Mouse (Mus musculus) hindbrain, embryonic 15.5 days (tissue): Measurements from ENCODE around the gene Eif1b. TPM values are rescaled to one million over a fixed set of nuclear protein-coding genes. Genes with fewer than 3 reads are reported as not detected.

Source experiments
- ATAC-seq: fragments of 200-750 bp; cut with Nextera tagmentation; 2 replicates; pipeline ENCODE4 v1.8.0; 2017; ENCODE audit warnings: low read depth, moderate number of reproducible peaks, moderate TSS enrichment; ENCODE audit not compliant: low FRiP score
- H3K27ac ChIP-seq: fragments of 300-500 bp; sonication (generic); replicated peaks from 2 replicates; pipeline ENCODE4 v1.5.1; 2015; ENCODE audit warnings: mild to moderate bottlenecking, inconsistent platforms
- H3K27me3 ChIP-seq: fragments of 300-500 bp; sonication (generic); 2 replicates; pipeline ENCODE4 v1.6.1; 2015; ENCODE audit warnings: control low read depth, inconsistent platforms
- H3K36me3 ChIP-seq: fragments of 300-500 bp; sonication (generic); 2 replicates; pipeline ENCODE4 v1.6.1; 2015; ENCODE audit warnings: control low read depth, inconsistent platforms
- H3K4me1 ChIP-seq: fragments of 300-500 bp; sonication (generic); replicated peaks from 2 replicates; pipeline ENCODE4 v1.6.1; 2015; ENCODE audit warnings: control low read depth, inconsistent platforms
- H3K4me2 ChIP-seq: fragments of 300-500 bp; sonication (generic); 2 replicates; pipeline ENCODE4 v1.6.1; 2015; ENCODE audit warnings: moderate library complexity, mild to moderate bottlenecking, inconsistent platforms
- H3K4me3 ChIP-seq: fragments of 300-500 bp; sonication (generic); 2 replicates; pipeline ENCODE4 v1.5.1; 2015; ENCODE audit warnings: mild to moderate bottlenecking, inconsistent platforms
- H3K9ac ChIP-seq: fragments of 300-500 bp; sonication (generic); 2 replicates; pipeline ENCODE4 v1.6.1; 2015; ENCODE audit warnings: inconsistent platforms
- H3K9me3 ChIP-seq: fragments of 300-500 bp; sonication (generic); 2 replicates; pipeline ENCODE4 v1.6.1; 2016; ENCODE audit warnings: control low read depth, inconsistent platforms
- WGBS: fragments of 180-500 bp; shearing (Covaris S2); methylation state at CpG from one replicate; pipeline ENCODE4 v1.1.7; 2015; 5-methylcytosine and 5-hydroxymethylcytosine counted together
- polyA plus RNA-seq: library from polyadenylated mRNA; unstranded; fragments of >200 nt; fragmentation: Nextera tagmentation; extraction: Ambion mirVana; gene quantifications from 2 replicates; pipeline ENCODE4 v1.2.1, GENCODE M21; 2015

The Eif1b gene
- polyA plus RNA-seq, result 283 and 285 TPM in 2 replicates

DNA sequence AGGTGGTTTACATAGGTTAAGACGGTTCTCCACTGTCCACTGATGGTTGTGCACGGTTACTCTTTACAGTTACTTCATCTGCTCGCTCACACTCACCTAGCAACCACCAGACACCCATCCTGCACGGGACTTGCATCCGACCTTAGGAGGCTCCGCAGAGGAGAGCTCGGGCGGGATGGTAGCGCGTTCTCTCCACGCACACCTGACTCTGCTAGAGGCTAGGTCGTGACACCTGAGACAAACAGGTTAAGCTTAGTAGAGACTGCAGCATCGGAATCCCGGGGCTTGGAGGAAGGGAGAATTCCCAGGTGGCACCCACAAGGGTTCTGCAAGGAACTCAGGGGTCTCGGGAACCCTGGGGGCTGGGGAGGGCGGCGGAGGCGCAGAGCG lies at the start of gene Eif1b:
Gene Eif1b, plus strand, starts transcription at position 223 of the 390 bp plus-strand sequence.
- H3K4me3 ChIP-seq, result peak within 1 kb of the TSS; percentile 98
- peak within 1 kb of the TSS; percentile 99 for H3K9ac ChIP-seq
- peaks cover 22% of the 10 kb centered on the region for H3K36me3 ChIP-seq
- ATAC-seq, result peak; percentile 55
- H3K4me1 ChIP-seq, result peaks cover 12% of the 10 kb centered on the region
- H3K4me2 ChIP-seq, result peak within 1 kb of the TSS; percentile 71
- H3K27ac ChIP-seq, result peak within 1 kb of the TSS; percentile 94
- WGBS, result 3% methylated on average over 19 of the region's 19 CpGs
- no peaks in the 10 kb centered on the region for H3K9me3 ChIP-seq
- no peaks in the 10 kb centered on the region for H3K27me3 ChIP-seq

DNA sequence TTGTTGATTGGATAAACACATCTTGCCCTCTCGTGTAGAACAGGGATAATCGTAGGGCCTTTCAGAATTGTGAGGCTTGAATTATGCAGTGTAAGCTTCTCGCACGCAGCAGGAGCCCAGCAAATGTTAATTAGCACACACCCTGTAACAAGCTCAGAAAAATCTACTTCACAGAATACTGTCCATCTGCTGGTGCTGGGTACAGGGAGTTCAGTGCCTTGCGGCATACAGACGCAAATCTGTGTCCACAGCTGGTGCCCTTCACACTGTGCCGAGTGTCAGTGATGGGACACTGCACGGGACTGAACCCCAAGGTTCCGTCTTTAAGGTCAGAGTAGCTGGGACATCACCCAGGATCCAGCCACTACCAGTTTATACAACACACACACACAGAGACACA lies 47.4 kb upstream of the Eif1b start:
- Histone ChIP-seq H3K27ac (no peak overlapping the region), H3K4me1 (no peaks in the 10 kb centered on the region), H3K9me3 (no peaks in the 10 kb centered on the region), H3K27me3 (no peaks in the 10 kb centered on the region), H3K36me3 (no peaks in the 10 kb centered on the region), H3K4me3 (no peak overlapping the region), H3K9ac (no peak overlapping the region), H3K4me2 (no peak overlapping the region)
- 57% methylated on average over 9 of the region's 9 CpGs for WGBS
- no peak for ATAC-seq

GRCm38 (mm10) chr9:120449696-120450329 lies 42.2 kb upstream of the Eif1b start:
- Histone ChIP-seq H3K4me1 (no peaks in the 10 kb centered on the region), H3K9me3 (no peaks in the 10 kb centered on the region), H3K36me3 (no peaks in the 10 kb centered on the region), H3K27ac (no peak overlapping the region), H3K4me2 (no peak overlapping the region), H3K27me3 (no peaks in the 10 kb centered on the region), H3K9ac (no peak overlapping the region), H3K4me3 (no peak overlapping the region)
- no peak for ATAC-seq
- WGBS, result 88% methylated on average over 6 of the region's 6 CpGs

DNA sequence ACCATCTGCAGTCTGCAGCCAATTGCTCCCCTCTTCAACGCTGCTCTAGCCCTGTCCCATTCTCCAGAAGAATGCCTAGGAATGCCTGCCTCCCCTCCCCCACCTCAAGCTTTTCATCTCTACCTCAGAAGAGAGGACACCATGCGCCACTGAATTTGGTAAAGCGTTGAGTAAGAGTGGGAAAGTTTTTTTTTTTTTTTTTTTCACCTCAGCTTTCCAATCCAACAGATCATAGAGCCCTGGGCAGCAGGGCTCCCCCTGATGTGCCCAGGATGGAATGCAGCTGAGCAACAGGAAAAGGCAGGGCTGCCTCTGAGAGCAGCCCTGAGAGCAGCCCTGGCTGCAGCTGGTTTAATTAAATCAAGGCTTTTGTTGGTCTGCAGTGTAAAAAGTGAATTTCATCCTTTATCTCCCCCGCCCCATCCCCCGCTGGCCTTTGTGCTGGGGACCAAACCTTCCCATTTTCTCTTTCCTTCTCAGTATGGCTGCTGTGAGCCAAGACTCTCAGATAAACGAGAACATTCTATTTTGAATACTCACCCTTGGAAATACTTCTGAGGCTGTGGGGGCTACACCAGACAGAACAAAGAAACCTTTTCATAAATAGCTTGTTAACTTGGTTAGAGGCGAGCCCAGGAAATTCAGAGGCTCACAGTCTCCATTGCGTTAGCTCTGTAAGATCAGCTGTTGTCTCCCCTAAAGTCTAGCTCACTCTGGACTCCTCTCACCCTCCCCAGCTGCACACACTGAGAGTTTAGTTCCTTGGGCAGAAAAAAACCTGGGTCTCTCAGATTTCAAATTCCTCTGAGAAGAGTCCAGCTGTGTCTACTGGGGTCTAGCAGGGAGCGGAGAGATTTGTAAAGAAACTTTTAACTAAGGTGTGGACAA lies 36.0 kb upstream of the Eif1b start:
- Histone ChIP-seq H3K9ac (no peak overlapping the region), H3K4me1 (0 out of 2 replicates have a peak, but pooled peaks cover 6% of the 10 kb centered on the region), H3K36me3 (no peaks in the 10 kb centered on the region), H3K27ac (peak overlapping the region; percentile 55), H3K4me2 (no peak overlapping the region), H3K27me3 (no peaks in the 10 kb centered on the region), H3K4me3 (no peak overlapping the region), H3K9me3 (no peaks in the 10 kb centered on the region)
- peak; percentile 51; the same call in 1 of the 2 replicates for ATAC-seq
- WGBS, result 15% methylated on average over 9 of the region's 9 CpGs

- no peaks in the 10 kb centered on the region for H3K27me3 ChIP-seq
- H3K4me1 ChIP-seq, result no peaks in the 10 kb centered on the region
- 95% methylated on average over 1 of the region's 1 CpGs for WGBS
- no peaks in the 10 kb centered on the region for H3K36me3 ChIP-seq
- no peak for ATAC-seq
- no peak overlapping the region for H3K27ac ChIP-seq
- no peak overlapping the region for H3K9ac ChIP-seq
- H3K4me2 ChIP-seq, result no peak overlapping the region
- no peak overlapping the region for H3K4me3 ChIP-seq
- no peaks in the 10 kb centered on the region for H3K9me3 ChIP-seq
These were observed 21.6 kb upstream of the Eif1b start for GRCm38 (mm10) chr9:120470431-120470830.

DNA sequence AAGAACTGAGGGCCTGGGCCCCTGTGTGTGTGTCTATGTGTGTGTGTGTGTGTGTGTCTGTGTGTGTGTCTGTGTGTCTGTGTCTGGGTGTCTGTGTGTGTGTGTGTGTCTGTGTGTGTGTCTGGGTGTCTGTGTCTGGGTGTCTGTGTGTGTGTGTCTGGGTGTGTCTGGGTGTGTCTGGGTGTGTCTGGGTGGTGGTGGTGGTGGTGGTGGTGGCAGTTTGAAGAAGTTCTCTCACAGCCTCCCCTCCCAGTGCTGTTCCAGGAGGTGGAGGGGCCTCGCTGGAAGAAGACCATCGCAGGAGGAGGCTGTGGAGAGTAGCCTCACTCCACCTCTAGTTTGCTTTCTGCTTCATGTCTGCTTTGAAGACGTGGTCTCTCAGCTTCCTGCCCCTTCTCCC lies 10.4 kb upstream of the Eif1b start:
- Histone ChIP-seq H3K36me3 (no peaks in the 10 kb centered on the region), H3K27ac (no peak overlapping the region), H3K4me3 (no peak overlapping the region), H3K27me3 (no peaks in the 10 kb centered on the region), H3K4me1 (peaks cover 6% of the 10 kb centered on the region), H3K9me3 (no peaks in the 10 kb centered on the region), H3K9ac (no peak overlapping the region), H3K4me2 (no peak overlapping the region)
- WGBS, result 86% methylated on average over 3 of the region's 3 CpGs
- no peak for ATAC-seq

- 93% methylated on average over 4 of the region's 4 CpGs for WGBS
- H3K27me3 ChIP-seq, result no peaks in the 10 kb centered on the region
- H3K27ac ChIP-seq, result no peak overlapping the region
- H3K4me2 ChIP-seq, result no peak overlapping the region
- ATAC-seq, result no peak
- no peak overlapping the region for H3K9ac ChIP-seq
- H3K36me3 ChIP-seq, result no peaks in the 10 kb centered on the region
- H3K9me3 ChIP-seq, result no peaks in the 10 kb centered on the region
- no peak overlapping the region for H3K4me3 ChIP-seq
- H3K4me1 ChIP-seq, result peaks cover 6% of the 10 kb centered on the region
These were observed 9.7 kb upstream of the Eif1b start for GRCm38 (mm10) chr9:120482382-120482781.

GRCm38 (mm10) chr9:120483101-120483500 lies 8.9 kb upstream of the Eif1b start:
- no peak for ATAC-seq
- Histone ChIP-seq H3K9ac (no peak overlapping the region), H3K4me1 (peaks cover 5% of the 10 kb centered on the region), H3K4me3 (no peak overlapping the region), H3K27me3 (no peaks in the 10 kb centered on the region), H3K9me3 (no peaks in the 10 kb centered on the region), H3K36me3 (no peaks in the 10 kb centered on the region), H3K4me2 (no peak overlapping the region), H3K27ac (no peak overlapping the region)
- WGBS, result 75% methylated on average over 8 of the region's 8 CpGs

DNA sequence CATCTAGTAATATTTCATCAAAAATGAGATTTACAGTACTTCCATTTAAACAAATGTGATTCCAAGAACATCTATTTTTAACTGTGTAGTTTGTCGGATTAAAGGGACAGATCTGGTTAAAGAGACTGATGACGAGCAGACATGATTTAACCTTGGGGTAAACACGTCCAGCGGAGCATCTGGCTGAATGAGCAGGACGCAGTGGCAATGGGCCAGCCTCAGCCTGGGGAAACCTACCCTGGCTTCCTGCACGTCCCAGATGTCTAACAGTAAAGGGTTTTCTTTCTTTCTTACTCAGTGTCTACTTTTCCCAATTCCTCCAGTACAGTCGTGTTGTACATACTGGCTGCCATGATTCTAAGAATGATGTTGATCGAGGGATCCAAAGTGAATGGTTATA lies 5.0 kb upstream of the Eif1b start:
- Histone ChIP-seq H3K4me2 (no peak overlapping the region), H3K9me3 (no peaks in the 10 kb centered on the region), H3K4me3 (no peak overlapping the region), H3K9ac (no peak overlapping the region), H3K36me3 (no peaks in the 10 kb centered on the region), H3K27me3 (no peaks in the 10 kb centered on the region), H3K27ac (no peak overlapping the region), H3K4me1 (no peaks in the 10 kb centered on the region)
- 79% methylated on average over 8 of the region's 8 CpGs for WGBS
- ATAC-seq, result no peak

DNA sequence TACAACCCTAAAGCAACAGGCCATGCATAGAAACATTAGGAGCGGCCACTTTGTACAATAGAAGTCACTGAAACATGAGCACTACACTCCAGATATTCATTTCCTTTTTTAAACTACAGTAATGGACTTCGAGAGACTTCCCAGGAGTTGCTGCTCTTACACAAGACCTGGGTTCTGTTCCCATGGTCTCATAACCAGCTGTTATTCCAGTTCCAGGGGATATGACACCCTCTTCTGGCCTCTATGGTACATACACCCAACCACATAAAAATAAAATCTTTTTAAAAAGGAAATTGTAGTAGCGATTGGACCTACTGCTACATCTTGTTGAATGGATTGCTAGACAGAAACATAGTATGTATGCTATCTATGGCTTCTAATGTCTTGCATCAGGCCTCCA lies 523 bp upstream of the Eif1b start:
- WGBS, result 85% methylated on average over 3 of the region's 3 CpGs

GRCm38 (mm10) chr9:120492400-120493351 lies 644 bp downstream of the Eif1b start:
- WGBS, result 1% methylated on average over 69 of the region's 97 CpGs
- peaks cover 12% of the 10 kb centered on the region for H3K4me1 ChIP-seq
- peaks cover 22% of the 10 kb centered on the region for H3K36me3 ChIP-seq
- peak overlapping the region; percentile 94 for H3K27ac ChIP-seq
- H3K4me3 ChIP-seq, result peak overlapping the region; percentile 98
- no peaks in the 10 kb centered on the region for H3K9me3 ChIP-seq
- peak; percentile 82 for ATAC-seq
- H3K27me3 ChIP-seq, result no peaks in the 10 kb centered on the region
- peak overlapping the region; percentile 71 for H3K4me2 ChIP-seq
- peak overlapping the region; percentile 99 for H3K9ac ChIP-seq

More for the DNA sequence above, 523 bp upstream of the Eif1b start:
- Histone ChIP-seq H3K27ac (peak overlapping the region; percentile 94; the same call in 1 of the 2 replicates), H3K4me2 (peak overlapping the region; percentile 71), H3K4me1 (peaks cover 12% of the 10 kb centered on the region), H3K4me3 (peak overlapping the region; percentile 98), H3K9ac (no peak overlapping the region), H3K36me3 (peaks cover 22% of the 10 kb centered on the region), H3K27me3 (no peaks in the 10 kb centered on the region), H3K9me3 (no peaks in the 10 kb centered on the region)
- no peak for ATAC-seq
